Mouse (Mus musculus): ENCODE measurements around the gene Rbm20.

The Rbm20 gene

DNA sequence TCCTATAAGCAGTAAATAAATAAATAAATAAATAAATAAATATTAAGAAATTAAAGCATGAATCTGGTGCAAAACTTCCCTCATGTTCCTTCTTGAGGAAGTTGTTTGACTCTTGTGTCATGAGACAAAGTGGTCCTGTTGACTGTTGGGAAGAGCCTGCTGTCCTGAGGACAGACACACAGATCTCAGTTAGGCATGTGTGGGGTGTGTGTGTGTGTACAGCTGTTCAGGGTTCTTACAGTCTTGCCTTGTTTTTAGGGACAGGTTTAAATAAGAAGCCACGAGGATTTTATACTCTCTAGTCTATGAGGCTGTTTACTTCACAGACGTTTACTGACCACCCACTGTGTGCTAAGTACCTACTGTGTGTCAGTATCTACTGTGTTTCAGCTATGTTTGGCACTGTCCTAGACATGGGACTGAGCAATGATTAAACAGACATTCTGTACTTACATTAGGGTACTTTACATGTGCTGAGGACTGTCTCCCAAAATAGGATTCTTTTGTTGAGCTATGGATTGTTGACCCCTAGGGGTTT, 81.8 kb downstream of the Rbm20 start:
- no peak for DNase-seq

DNA sequence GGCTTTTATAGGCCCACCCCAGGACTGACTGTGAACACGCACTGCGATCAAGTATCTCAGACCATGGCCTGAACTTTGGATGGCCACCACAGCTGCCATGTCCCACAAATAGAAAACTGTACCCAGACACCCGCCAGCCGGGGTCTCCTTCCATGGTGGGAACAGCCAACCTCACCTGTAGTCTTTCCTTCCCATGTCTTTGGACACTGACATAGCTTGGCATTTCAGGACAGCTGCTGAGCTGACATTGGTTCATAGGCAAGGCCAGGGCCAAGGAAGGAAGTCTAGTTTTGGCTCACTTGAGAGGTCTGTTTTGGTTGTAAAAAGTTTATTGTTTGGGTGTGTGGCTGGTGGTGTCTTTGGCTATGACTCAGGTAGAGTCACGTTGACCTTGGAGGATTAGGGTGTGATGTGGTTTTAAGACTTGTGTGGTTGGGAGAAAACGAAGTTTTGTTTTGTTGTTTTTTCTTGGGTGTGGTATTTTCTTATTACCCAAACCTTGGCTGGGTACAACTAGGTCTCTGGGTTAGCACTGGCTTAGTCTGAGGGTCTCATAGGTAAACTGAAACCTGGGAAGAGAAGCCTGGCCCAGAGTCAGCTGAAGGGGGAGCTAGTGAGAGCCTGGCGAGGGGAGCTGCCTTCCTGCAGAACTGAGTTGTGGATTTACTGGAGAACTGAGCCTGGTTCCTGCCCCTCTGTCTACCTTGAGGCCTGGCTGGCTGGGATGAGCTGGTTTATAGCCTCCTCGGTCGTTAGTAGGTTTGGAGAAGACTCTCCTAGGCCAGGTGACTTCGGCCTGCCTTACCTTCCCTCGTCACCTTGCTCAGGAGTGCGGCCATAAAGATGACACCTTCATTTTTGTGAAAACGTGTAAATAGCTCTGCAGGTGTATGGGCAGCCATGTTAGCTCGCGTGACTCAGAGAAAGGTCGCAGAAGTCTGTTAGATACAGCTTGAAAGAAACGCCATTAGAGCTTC, 83.3 kb downstream of the Rbm20 start:
- no peak for DNase-seq

DNA sequence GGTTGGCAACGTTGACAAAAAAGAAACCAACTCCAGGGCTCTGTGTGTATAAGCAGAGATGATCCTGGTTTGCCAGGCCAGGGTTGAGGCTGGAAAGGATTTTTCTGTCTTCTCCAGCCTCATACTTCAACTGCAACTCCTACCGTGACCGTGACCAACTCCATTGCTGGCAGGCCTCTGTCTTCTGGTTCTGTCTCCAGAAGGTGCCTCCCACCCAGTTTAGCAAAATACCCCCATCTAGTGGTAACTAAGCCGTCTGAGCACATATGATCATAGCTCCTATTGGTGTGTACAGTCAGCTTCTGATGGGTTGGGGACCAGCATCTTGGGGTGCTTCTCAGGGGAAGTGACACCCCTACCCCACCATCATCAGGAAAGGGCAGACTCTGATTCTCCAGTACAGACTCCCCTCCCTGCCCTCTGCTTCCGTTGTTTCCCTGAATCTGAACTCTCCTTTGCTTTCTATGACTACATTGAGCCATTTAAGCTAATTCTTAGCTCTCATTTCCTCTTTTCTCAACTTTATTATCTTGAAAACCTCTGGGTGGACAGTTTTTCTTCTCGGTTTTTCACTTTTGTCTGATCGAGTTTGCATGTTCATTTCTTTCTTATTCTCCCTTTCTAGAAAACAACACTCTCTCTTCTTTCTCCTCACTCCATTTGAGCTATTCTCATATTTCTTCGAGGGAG, 85.8 kb downstream of the Rbm20 start:
- DNase-seq = peak; percentile 18

DNA sequence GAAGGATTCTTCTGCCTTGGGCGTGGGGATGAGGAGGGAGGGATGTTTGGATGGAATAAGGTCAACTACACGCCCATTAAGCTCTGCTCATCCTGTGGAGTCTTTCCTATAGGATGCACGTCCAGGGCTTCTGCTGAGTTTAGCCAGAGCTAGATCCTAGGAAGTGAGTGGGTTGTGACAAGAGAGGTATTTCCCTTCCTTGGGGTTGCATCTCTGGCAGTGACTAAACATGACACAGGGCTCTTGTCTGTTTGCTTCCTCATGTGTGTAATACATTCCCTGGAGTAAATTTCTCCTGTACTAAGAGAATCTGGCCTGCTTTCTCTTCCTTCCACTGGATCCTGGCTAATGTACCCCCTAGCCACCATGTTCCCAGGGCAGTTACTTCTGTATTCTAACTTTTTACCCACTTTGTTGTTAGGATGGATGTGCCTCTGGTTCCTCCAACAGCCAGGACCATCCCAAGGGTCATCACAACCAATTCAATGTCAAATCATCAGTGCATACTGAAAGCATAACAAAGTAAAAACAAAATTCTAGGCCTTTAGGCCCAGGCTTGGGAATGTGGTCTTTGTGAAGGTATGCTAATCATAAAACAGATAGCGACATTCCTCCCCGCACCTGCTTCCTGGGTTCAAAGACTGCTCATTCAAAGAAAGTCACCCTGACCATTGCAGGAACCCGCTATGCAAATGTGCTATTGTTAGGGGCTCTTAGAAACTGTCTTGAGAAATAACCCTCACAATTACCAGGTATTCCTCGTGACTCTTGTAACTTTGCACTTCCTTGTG, 87.8 kb downstream of the Rbm20 start:
- DNase-seq = no peak

DNA sequence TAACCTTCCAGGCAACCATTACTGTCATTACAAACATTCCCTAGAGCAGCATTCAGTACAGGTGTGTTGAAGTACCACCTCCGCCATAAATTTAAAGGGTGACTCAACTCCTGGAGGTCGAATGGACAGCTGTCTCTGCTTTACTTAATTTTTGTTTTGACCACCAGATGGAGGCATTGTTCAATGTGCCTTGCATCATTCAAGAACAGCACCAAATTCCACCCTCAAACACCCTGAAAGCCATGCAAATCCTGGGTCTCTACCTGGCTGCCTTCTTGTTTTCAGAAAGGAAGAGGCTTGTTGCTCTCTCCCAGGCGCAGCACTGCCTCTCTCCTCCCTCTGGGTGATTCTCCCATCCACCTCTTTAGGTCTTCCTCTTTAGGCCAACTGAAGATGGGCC, 91.4 kb downstream of the Rbm20 start:
- peak; percentile 83 for DNase-seq

DNA sequence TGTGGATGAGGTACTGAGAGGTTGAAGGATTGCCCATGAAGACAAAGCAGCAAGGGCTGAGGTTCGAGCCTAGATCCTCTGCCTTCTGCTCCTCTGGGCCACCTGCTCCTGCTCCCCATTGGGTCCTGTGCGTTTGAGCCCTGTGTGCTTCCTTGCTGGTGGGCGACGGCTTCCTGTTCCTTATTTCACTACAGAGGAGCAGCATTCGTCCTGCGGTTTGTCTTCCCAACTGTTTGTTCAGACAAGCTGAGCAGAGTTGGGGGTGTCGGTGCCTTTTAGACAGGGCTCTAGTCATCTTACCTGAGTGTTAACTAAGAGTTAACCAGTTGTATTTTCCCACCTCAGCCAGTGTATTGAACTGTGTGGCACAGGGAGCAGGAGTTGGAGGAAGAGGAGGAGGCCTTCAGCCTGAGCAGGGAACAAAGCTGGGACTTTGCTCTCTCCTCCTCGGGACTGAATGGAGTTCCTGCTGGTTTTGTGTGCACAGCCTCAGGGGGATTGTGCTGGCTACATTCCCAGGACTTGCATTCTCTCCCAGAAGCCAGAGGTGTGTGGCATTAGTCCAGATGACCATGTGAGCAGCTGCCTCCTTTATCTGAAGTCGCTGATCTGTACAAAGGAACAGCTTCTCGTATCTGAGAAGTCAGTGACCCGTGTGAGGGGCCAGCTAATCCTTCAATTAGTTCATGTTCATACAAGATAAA, 97.0 kb downstream of the Rbm20 start:
- DNase-seq = peak; percentile 15

DNA sequence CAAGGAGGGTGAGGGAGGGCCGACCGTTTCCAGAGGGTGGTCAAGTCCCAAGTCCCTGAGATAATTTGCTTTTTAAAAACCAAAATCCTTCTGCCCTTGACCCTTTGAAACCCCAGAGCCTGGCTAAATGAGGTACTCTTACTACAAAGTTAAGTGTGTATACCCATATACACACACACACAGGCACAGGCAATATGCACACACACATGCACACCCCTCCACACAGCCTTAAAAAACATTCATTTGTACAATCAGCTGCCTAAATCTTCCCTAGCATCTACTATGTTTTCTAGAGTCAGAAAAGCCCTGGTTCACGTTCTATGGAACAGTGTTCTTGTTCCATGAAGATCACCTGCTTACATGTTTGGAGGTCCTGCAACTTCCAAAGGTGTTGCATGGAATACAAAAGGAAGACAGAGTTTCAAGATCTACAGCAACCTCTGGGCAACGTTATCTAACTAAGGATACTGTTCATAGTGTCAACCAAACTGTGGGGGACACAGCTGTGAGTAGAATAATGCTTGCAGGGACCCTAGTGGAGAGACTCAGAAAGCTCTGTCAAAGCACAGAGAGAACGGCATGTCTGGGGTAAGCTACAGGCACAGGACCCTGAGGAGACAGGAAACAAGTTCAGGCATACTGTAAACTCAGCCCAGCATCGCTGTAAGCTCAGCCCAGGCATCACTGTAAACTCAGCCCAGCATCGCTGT, 97.7 kb downstream of the Rbm20 start:
- no peak for DNase-seq

DNA sequence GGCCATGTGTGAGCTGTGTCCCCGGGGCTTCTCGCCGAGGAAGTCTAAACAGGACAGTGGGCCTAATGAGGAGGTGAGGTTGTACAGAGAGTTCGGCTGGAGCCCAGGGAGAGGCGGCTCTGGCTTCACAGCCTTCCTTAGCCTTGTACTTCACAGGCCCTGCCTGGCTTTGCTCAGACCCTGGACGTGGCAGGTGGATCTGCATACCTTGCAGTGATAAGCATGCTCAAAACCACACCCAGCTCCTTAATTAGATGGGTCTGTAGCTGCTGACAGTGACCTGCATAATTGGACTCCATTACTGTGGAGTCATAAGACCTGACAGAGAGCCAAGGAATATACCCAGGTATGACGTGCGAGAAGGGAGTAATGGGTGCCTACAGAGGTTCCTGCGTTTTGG, 102.3 kb downstream of the Rbm20 start:
- no peak for DNase-seq

DNA sequence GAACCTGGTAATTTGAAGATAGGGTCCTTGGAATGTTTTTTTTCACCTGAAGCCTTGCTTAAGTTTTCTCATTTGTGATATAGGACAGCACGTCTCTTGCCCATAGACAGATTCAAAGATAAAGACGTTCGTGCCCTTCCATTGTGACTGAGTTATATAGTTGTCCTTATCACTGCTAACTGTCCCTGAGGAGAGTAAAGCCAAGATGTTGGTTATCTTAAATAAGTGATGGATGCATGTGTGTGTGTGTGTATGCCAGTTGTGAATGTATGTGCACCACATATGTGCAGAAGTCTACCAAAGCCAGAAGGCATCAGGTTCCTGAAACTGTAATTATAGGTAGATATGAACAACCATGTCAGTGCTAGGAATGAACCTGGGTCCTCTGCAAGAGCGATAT, 102.7 kb downstream of the Rbm20 start:
- no peak for DNase-seq

DNA sequence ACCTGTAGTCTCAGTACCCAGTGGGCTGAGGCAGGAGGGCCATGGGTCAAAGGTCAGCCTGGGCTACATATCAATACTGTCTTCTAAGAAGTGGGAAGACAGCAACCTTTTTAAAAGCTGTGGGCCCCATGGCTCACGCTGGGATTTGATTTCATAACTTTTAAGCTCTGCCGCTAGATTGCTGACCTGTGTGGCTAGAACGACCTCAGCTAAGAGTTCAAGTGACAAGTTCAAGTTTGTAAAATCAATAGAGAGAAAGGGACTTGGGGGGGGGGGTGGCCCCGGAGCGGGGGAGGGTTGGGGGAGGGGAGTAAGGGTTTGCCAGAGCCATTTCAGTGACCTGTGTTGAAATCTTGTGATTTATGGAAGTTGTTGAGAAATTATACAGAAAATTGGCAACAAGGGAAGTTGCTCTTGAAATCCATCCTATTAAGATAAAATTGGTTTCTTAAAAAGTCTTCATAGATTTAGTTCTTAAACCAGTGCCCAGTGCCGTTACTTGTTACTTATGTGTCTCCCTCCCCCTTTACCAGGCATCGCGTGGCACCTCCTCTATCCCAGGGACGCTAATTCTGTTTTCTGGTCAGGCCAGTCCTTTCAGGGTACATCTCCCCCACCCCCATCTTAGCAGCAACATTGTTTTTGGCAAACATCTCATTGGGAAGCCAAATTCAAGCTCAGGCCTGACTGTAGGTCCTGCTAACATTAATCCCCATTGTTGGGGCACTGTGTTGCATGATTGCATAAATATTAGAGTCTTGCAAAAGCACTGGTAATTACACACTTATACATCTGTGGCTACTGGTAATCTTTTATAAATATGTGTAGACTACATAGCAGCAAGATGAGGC, 103.9 kb downstream of the Rbm20 start:
- DNase-seq = peak; percentile 51

DNA sequence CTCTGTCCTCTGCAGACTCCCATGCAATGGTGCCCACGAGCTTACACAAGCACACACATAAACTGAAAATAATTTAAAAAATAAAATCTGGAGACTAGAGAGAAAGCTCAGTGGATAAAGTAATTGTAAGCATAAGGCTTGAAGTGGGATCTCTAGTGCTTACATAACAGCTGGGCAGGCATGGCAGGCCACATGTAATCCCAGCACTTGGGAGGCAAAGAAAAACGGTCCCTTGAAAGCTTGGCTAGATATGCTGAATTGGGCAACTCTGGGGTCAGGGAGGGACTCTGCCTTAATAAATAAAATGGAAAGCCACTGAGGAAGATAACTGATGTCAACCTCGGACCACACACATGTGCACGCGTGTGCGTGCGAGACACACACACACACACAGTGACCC, 104.7 kb downstream of the Rbm20 start:
- DNase-seq = peak; percentile 73

DNA sequence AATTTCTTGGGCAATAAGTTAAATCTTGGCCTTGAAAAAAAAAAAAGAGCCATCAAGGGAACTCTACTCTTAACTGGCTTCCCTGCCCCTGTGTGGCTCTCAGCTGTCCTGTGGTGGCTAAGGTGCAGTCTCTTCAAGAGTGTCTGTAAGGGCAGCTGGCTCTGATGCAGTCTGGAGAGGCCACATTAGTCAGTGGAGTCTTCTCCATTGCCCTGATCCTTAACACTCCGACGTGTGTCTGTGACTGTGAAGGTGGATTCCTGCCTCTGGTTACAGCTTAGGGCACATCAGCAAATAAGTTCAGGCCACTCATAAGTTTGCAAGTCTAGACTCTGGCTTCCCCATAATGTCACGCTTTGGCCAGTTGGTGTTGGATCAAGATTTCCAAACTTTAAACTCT, 108.2 kb downstream of the Rbm20 start:
- no peak for DNase-seq

DNA sequence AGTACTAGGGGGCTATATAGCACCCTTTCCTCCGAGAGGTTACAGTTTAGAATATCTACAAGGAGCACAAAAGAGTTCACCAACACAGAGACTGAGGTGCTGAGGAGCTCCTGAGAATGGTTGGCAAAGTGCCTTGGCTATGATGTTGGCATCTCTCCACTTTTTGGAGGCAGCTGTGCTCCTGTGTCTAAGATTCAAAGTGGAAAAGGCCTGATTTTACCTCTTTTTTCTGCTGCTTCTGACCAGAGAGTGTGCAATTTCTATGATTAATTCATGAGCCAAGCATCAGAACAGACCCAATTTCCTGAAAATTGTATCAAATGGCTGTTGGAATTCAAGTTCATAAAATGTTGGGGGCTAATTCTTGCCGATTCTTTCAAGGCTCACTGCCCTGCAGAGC, 109.1 kb downstream of the Rbm20 start:
- no peak for DNase-seq

DNA sequence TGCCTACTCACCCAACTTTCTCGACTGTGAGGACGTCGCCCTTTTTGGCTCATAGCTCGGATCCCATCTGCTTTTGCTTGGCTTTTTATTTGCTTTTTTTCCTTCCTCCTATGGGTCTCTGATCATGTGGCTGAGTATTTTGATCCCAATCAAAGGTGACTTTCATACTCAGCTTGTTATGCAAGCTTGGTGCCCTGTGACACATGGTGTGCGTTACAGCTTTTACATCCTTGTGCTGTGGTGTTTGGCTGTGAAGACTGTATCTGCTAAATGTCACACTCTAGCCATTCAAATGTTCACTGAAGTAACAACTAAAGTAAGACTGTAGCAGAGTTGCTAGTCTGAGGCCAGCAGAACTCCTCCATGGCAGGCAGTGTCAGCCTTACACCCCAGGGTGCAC, 109.7 kb downstream of the Rbm20 start:
- DNase-seq = no peak

DNA sequence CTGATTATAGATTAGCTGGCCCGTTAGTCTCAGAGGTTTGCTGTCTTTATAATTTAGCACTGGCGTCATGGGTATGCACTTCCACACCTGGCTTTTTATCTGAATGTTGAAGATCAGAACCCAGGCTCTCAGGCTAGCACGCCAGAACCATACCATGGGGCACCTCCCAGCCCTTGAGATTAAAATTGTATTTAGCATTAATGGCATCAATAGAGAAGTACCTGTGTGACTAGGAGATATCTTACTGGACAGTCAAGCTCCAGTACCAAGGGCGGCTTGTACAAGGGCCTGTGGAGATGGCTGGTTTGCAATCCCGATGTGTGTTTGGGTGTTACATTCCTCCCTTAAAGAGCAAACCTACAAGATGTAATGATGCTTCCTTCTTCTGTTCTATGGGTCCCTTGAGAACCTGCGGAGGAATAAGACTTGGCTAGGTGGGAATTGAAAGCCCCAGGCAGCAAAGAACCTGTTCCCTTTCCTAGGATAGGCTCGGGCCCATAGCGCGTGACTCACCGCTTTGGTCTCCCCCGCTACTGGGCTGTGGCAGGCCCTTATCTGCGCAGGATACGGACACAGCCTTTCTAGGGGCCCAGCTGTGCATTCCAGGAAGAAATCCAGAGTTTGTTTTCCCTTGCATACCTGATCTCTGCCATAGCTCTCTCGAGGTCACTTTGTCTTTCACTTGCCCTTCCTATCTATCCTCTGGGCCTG, 111.7 kb downstream of the Rbm20 start:
- no peak for DNase-seq

DNA sequence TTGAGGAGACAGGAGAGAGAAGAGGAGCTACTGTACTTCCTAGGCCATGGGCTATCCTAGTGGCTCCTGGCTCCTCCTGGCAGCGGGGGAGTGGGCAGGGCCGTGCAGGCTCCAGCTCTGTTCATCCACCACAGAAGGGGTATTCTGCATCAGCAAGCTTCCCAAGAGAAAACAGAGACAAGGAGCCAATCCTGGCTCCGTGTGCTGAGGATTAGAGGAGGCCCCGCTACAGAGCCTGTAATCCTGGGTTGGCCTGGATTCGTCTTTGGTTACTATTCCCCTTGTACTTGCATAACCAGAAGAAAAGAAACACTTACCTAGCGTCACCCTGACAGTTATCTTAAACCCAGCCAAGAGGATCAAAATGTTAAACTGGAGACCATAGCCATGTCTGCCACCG, 112.5 kb downstream of the Rbm20 start:
- DNase-seq = no peak

DNA sequence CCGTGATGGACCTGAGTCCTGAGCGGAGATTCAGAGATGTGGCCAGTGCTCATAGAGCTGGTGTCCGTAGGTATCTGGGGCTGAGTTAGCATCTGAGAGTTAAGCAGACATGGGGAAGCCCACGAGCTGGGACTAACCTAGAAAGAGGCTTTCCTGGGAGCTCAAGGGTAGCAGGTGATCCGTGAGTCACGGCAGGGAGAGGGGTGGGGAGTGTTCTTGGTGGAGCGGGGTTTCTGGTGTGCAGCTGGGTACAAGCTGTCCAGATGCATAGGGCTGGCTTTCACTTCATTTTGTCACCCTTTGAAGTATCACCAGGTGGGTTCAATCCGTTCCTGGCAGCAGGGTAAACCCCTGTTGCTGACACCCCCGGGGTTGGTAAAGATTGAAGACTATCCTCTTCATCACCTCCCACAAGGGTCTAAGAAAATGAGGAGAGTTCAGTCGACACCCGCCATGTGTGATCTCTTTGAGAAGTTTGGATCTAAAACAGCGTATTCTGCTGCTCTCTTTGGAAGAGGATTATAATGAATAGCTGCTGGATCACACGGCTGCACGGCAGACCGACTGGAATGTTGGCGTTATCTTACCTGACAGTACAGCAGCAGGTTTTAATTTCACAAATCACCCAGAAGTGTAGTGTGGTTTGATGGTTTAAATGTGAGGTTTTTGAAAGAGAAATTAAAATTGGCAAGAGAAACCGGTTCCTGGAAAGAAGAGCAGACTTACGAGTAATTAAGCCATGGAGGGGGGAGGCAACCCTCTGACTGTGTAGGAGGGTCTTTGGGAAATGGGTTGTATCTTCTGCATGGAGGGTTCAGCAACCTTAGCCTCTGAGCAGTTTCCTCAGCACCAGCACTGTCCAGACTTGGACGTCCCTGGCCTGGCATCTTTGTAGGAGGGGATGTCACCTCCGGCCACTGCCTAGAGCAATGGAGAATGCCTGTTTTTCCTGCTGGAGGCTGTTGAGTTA, 114.9 kb downstream of the Rbm20 start:
- DNase-seq = no peak

DNA sequence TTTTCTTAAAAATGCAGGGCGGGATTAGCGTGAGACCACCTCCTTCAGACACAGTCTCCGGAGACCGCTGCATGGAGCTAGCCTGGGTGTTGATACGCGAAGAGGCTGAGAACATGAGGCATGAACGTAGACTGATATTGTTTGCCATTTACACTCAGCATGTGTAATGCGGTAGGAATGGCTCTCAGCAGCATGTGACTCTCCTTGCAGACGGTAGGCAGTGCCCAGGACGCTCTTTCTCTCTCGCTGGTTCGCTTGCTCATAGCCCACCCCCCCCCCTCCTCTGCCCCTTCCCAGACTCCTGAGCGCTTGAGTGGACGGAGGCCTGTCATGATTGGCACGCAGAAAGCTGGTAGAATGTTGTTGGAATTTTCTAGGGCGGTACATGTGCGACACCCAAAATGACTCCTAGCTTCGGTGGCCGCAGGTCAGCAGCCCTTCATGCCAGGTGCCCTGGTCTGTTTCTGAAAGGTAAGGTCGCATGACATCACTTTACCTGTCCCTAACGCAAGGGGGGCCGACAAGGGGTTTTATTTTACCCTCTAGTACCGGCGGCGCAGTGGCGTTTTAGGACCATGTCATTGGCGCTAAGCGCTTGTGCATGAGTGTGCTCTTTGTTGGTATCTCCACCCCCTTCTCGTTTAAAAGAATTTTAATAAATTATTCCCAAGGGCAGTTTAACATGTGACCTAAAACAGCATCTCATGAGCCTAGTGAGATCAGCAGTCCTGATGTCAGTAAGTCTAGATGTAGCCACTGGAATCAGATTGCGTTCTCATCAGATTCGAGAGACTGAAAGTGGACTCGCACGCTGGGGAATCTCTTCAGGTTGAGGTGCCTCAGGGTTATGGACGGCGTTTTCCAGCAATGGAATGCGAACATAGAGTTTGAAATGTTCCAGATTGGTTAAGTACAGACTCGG, 116.1 kb downstream of the Rbm20 start:
- DNase-seq = no peak
